Mouse (Mus musculus) brain, embryonic 14.5 days (tissue): Measurements from ENCODE around the gene Nebl.

Source experiments
- CTCF ChIP-seq: fragments of 200-500 bp; IDR thresholded peaks from 2 replicates; pipeline ENCODE4 v1.5.1; 2012; ENCODE audit warnings: inconsistent platforms, mild to moderate bottlenecking, moderate library complexity, borderline replicate concordance; ENCODE audit not compliant: insufficient read depth, insufficient read length; ENCODE audit errors: extremely low read depth
- POLR2A ChIP-seq: fragments of 200-500 bp; IDR thresholded peaks from 2 replicates; pipeline ENCODE4 v1.6.1; 2012; ENCODE audit warnings: mild to moderate bottlenecking, inconsistent platforms, borderline replicate concordance; ENCODE audit not compliant: poor library complexity, insufficient read depth, insufficient read length, severe bottlenecking; ENCODE audit errors: extremely low read depth

DNA sequence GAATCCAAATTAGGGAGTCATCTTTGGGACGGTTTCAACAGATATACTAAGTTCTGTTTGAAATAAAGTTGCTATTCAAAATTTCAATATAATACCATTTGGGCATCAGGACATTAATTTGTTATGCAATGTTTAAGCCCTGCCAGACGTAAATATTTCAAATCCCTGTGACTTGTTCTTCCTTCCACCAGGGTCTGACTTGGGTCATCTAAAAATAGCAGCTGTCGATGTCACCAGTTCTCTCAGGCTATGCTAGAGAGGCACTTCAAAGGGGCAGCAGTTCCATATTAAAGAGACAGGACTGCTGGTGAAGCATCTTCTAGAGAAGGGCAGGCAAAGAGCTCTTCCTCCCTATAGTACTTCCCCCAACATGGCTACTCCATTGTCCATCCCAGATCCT, 107.3 kb downstream of the Nebl start:
- TF ChIP-seq CTCF (no peak), POLR2A (no peak)
